Mouse (Mus musculus) heart, adult 2 months (tissue): Measurements from ENCODE around the gene Crk.

Experiments used
- CTCF ChIP-seq: fragments of 200-600 bp; IDR thresholded peaks from 2 replicates; pipeline ENCODE4 v1.8.1; 2022; ENCODE audit warnings: antibody characterized with exemption, mild to moderate bottlenecking, moderate library complexity
- POLR2A ChIP-seq: fragments of 200-500 bp; IDR thresholded peaks from 2 replicates; pipeline ENCODE4 v1.6.1; 2011; ENCODE audit warnings: mild to moderate bottlenecking, low read depth, low read length, control low read depth; ENCODE audit not compliant: insufficient read depth

- no peak for TF ChIP-seq POLR2A
- TF ChIP-seq CTCF: no peak
These were observed 18.9 kb upstream of the Crk start for GRCm38 (mm10) chr11:75660081-75660590.
